Mouse (Mus musculus): ENCODE results near the gene Mrgprb8.
"Not testable (repeated sequence)": the region's sequence is repeated elsewhere in the genome, so short reads cannot be mapped to it uniquely, and the experiment has no call there.

The Mrgprb8 gene

DNA sequence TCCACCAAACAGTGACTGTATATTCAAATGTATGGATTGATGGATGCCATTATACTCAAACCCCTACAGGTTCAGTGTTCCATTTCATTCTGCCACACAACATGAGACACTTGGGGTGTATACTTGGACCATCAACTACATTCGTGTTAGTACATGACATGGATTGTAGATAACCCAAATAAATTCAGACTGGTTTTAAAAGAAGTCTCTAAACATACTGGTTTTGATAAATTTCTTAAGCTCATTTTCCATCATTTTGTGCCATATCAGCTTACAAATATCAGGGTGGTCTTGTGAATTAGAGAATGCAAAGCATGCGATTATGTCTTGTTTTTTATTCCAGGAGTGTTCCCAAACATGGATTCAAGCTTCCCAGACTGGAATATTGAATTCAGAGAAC, at the start of gene Mrgprb8:
Gene Mrgprb8 (plus strand): TSS at position 301 of the 400 bp plus-strand sequence.
- no peak for ATAC-seq (ENCODE audit: insufficient number of reproducible peaks, low FRiP score, low TSS enrichment)

DNA sequence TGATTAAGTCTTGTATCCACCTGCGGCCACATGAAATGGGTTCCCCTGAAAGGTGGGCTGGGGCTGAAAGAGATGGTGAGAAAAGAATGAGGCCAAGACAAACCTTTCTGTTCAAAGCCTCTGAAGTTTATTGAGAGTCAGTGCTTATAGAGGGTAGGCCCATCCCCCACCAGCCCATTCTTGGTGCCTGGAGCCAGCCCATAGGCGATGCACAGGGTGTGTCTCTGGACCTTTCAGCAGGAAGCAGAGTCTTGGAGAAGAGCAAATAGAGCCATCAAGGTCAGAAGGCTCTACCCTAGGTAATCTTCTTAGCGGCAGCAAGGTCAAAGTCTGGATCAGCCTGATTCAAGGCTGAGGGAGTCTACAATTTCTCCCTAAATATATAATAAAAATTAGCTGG, 47.6 kb downstream of the Mrgprb8 start:
- not testable (repeated sequence) for ATAC-seq (ENCODE audit: insufficient number of reproducible peaks, low FRiP score, low TSS enrichment)

DNA sequence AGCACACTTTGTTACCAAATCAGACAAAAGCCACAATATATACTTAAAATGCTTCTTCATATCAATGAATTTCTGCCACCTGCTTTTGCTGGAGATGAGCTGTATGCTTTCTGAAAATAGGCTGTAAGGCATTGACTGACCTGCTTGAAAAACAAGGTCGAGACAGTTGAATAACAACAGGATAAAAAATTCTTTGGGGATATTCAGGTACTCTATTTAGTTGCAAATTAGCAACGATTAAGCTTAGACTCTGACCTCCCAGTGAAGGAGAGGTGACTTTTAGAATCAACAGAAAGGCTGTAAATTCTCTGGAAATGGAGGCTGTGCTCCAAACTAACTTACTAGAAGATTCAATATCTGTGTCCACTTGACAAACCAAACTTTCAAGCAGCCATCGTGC, 48.3 kb downstream of the Mrgprb8 start:
- ATAC-seq (ENCODE audit: insufficient number of reproducible peaks, low FRiP score, low TSS enrichment), result no peak

Measured in cerebellum, adult (tissue).